In the genomic region with DNA sequence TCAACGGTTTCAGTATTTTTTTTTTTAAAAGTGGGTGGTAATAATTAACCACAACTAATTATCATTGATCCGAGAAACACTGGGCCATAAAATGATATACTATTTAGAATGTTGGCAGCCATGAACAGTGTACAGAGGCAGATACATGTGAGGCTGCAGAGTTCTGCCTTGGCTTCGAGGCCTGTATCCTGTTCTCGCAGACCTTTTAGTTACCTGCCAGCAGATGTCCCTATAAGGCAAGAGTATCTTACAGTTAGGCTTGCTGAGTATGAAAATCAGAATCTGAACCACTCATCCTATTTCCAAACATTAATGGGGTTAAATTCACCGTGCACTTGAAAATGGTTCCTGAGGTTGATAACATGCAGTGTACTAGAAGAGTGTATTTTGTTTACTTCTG, we compare ENCODE assay signal across 8 mouse cellular contexts. TPM values are rescaled to one million over a fixed set of nuclear protein-coding genes. Genes with fewer than 3 reads are reported as not detected.
A peak's percentile ranks its signal among the peaks of the same experiment; 100 is the strongest.
DNase-seq lines count a peak whose midpoint lies in the region; ATAC-seq and TF ChIP-seq lines count a peak whose summit lies in the region.
"Had no signal": no experiment of that assay in that cellular context is flagged by ENCODE, and none has a peak within 500 bp of the region (broad histone marks: within the 10 kb centered on the region; RNA-seq: fewer than 3 reads in every experiment).

No protein-coding gene starts in this region.

- H3K27me3 ChIP-seq in forebrain, postnatal 0 days (ENCODE audit: insufficient read depth, low read length), result no peaks in the 10 kb centered on the region
- no peaks in the 10 kb centered on the region for H3K27me3 ChIP-seq in neural tube, embryonic 14.5 days (ENCODE audit: control insufficient read depth, insufficient read depth, low read length)
- no peaks in the 10 kb centered on the region for H3K27me3 ChIP-seq in heart, embryonic 10.5 days (ENCODE audit: insufficient read depth, poor library complexity, severe bottlenecking)
- H3K27me3 ChIP-seq: heart, embryonic 15.5 days had no signal

- H3K4me2 ChIP-seq in forebrain, postnatal 0 days (ENCODE audit: low read depth), result no peak overlapping the region
- no peak overlapping the region for H3K4me2 ChIP-seq in neural tube, embryonic 14.5 days (ENCODE audit: low read depth, low read length)
- H3K4me2 ChIP-seq: heart, embryonic 15.5 days had no signal

- TF ChIP-seq CTCF in forebrain, postnatal 0 days (IDR thresholded peaks at IDR 0.05; ENCODE audit: low read depth), result peak; percentile 57

- no peaks in the 10 kb centered on the region for H3K9me3 ChIP-seq in forebrain, postnatal 0 days (ENCODE audit: low read length)
- no peaks in the 10 kb centered on the region for H3K9me3 ChIP-seq in neural tube, embryonic 14.5 days (ENCODE audit: control insufficient read depth, low read length)
- H3K9me3 ChIP-seq in heart, embryonic 10.5 days, result no peaks in the 10 kb centered on the region
- H3K9me3 ChIP-seq: heart, embryonic 15.5 days had no signal

- H3K4me3 ChIP-seq in forebrain, postnatal 0 days (ENCODE audit: low read depth, low read length), result no peak overlapping the region
- H3K4me3 ChIP-seq in neural tube, embryonic 14.5 days (ENCODE audit: low read depth, low read length), result no peak overlapping the region
- H3K4me3 ChIP-seq in heart, embryonic 10.5 days, result no peak overlapping the region
- H3K4me3 ChIP-seq: heart, embryonic 15.5 days had no signal

- peak; percentile 73 for ATAC-seq in forebrain, postnatal 0 days
- peak; percentile 77; the same call in 1 of the 2 replicates for ATAC-seq in neural tube, embryonic 14.5 days (ENCODE audit: low read depth)

- H3K36me3 ChIP-seq in forebrain, postnatal 0 days (ENCODE audit: insufficient read depth), result no peaks in the 10 kb centered on the region
- H3K36me3 ChIP-seq in neural tube, embryonic 14.5 days (ENCODE audit: control insufficient read depth, insufficient read depth, low read length), result no peaks in the 10 kb centered on the region
- H3K36me3 ChIP-seq in heart, embryonic 10.5 days, result no peaks in the 10 kb centered on the region
- H3K36me3 ChIP-seq: heart, embryonic 15.5 days had no signal

- peak; percentile 6 for DNase-seq in left cerebral cortex, postnatal 4 days
- DNase-seq in left cerebral cortex, adult 8-10 months (ENCODE audit: low spot score in 2 of 2), result no peak
- peak; percentile 18 for DNase-seq in cerebellum, adult 8-10 months
- DNase-seq in forebrain, postnatal 0 days, result peak; percentile 36
- DNase-seq in spleen, postnatal 4 days (ENCODE audit: low spot score in 2 of 2), result no peak
- DNase-seq in heart, embryonic 10.5 days (ENCODE audit: low spot score), result no peak

- 69% methylated on average over 5 of the region's 5 CpGs for WGBS in forebrain, postnatal 0 days
- 69% methylated on average over 5 of the region's 5 CpGs for WGBS in neural tube, embryonic 14.5 days
- WGBS in heart, embryonic 10.5 days, result 66% methylated on average over 5 of the region's 5 CpGs

- no peaks in the 10 kb centered on the region for H3K4me1 ChIP-seq in forebrain, postnatal 0 days (ENCODE audit: insufficient read depth)
- H3K4me1 ChIP-seq in neural tube, embryonic 14.5 days (ENCODE audit: control insufficient read depth, insufficient read depth, low read length), result no peaks in the 10 kb centered on the region
- no peaks in the 10 kb centered on the region for H3K4me1 ChIP-seq in heart, embryonic 10.5 days
- H3K4me1 ChIP-seq: heart, embryonic 15.5 days had no signal

- intact Hi-C loops in left cerebral cortex, postnatal 4 days (cut with DNase I), result no loop called here

- no peak overlapping the region for H3K9ac ChIP-seq in forebrain, postnatal 0 days
- H3K9ac ChIP-seq in neural tube, embryonic 14.5 days (replicated peaks; ENCODE audit: low read depth, low read length), result no peak overlapping the region
- H3K9ac ChIP-seq: heart, embryonic 15.5 days had no signal

- H3K27ac ChIP-seq in forebrain, postnatal 0 days (ENCODE audit: low read depth, low read length), result no peak overlapping the region
- H3K27ac ChIP-seq in neural tube, embryonic 14.5 days (ENCODE audit: low read depth, low read length), result no peak overlapping the region
- H3K27ac ChIP-seq in heart, embryonic 10.5 days, result no peak overlapping the region
- H3K27ac ChIP-seq: heart, embryonic 15.5 days had no signal

RNA-seq across cellular contexts. Expression of a gene that starts 45.7 kb away (rescaled TPM):
- 10 to 100 TPM; 16.8 to 21.9 TPM for total RNA-seq in left cerebral cortex, postnatal 4 days (2021)
- total RNA-seq in left cerebral cortex, adult 8-10 months (2022), result 10 to 100 TPM; 14.6 to 15.6 (median 15.3) TPM
- total RNA-seq in forebrain, postnatal 0 days (2014; rRNA removed), result 13.5 and 16.7 TPM in 2 replicates
- 3.1 and 4.0 TPM in 2 replicates for polyA plus RNA-seq in forebrain, postnatal 0 days (2015; fragmentation: Nextera tagmentation; extraction: Ambion mirVana)
- polyA plus RNA-seq in neural tube, embryonic 14.5 days (2014; fragmentation: Nextera tagmentation; extraction: Ambion mirVana), result 5.8 and 8.3 TPM in 2 replicates
- 7.2 and 8.0 TPM in 2 replicates for polyA plus RNA-seq in heart, embryonic 10.5 days (2016; fragmentation: Nextera tagmentation; extraction: Ambion mirVana)

Comparison
In these comparisons a context has a peak if more than half of its experiments do, and no peak if none do; other contexts are left out.
1. DNase-seq: peak in left cerebral cortex, postnatal 4 days (single experiment), cerebellum, adult 8-10 months (single experiment) and forebrain, postnatal 0 days (single experiment); none in left cerebral cortex, adult 8-10 months (0 of 2), spleen, postnatal 4 days (0 of 2) and heart, embryonic 10.5 days (single experiment).